Mouse (Mus musculus): ENCODE data around the gene Ncapg2.

- TF ChIP-seq CTCF (IDR thresholded peaks at IDR 0.05; ENCODE audit: borderline replicate concordance, insufficient read depth, low read depth, low read length) (no peak), POLR2A (IDR thresholded peaks at IDR 0.05; ENCODE audit: borderline replicate concordance, insufficient read depth, low read length) (no peak)
These were observed 21.2 kb upstream of the Ncapg2 start for GRCm38 (mm10) chr12:116383995-116384394.
